Mouse (Mus musculus) thymus, adult 2 months (tissue): ENCODE results near the gene Gm20503. TPM values are rescaled to one million over a fixed set of nuclear protein-coding genes. Genes with fewer than 3 reads are reported as not detected.

Source experiments
- DNase-seq: peaks from one replicate; pipeline ENCODE4 v3.0.0; 2021
- H3K27ac ChIP-seq: fragments of 200-500 bp; 2 replicates; pipeline ENCODE4 v1.5.1; 2012; ENCODE audit warnings: low read length, control low read depth; ENCODE audit not compliant: control insufficient read depth, insufficient read depth
- H3K27me3 ChIP-seq: fragments of 200-500 bp; 2 replicates; pipeline ENCODE4 v1.6.1; 2012; ENCODE audit warnings: mild to moderate bottlenecking, low read length, moderate library complexity, mixed read lengths; ENCODE audit not compliant: control insufficient read depth, insufficient read depth
- H3K36me3 ChIP-seq: fragments of 200-500 bp; 2 replicates; pipeline ENCODE4 v1.6.1; 2012; ENCODE audit warnings: mild to moderate bottlenecking, low read length, moderate library complexity; ENCODE audit not compliant: control insufficient read depth, insufficient read depth
- H3K4me1 ChIP-seq: fragments of 200-500 bp; replicated peaks from 2 replicates; pipeline ENCODE4 v1.6.1; 2012; ENCODE audit warnings: low read length; ENCODE audit not compliant: control insufficient read depth, insufficient read depth
- H3K4me3 ChIP-seq: fragments of 200-500 bp; 2 replicates; pipeline ENCODE4 v1.5.1; 2012; ENCODE audit warnings: mild to moderate bottlenecking, low read length, control low read depth, moderate library complexity; ENCODE audit not compliant: control insufficient read depth, insufficient read depth
- CTCF ChIP-seq: fragments of 200-500 bp; IDR thresholded peaks from 2 replicates; pipeline ENCODE4 v1.5.1; 2012; ENCODE audit warnings: mild to moderate bottlenecking, control low read depth, low read length, moderate library complexity, borderline replicate concordance; ENCODE audit not compliant: control insufficient read depth, poor library complexity, insufficient read depth; ENCODE audit errors: extremely low read depth
- POLR2A ChIP-seq: fragments of 200-500 bp; IDR thresholded peaks from 2 replicates; pipeline ENCODE4 v1.6.1; 2012; ENCODE audit warnings: mild to moderate bottlenecking, low read length, control low read depth, moderate library complexity; ENCODE audit not compliant: control insufficient read depth, poor library complexity, insufficient read depth; ENCODE audit errors: extremely low read depth
- WGBS: fragments of 180-500 bp; shearing (Covaris S2); methylation state at CpG from one replicate; pipeline ENCODE4 v1.1.7; 2018; 5-methylcytosine and 5-hydroxymethylcytosine counted together
- polyA plus RNA-seq: library from polyadenylated mRNA; depleted of rRNA; stranded (reverse); fragments of >200 nt; gene quantifications from 2 replicates; pipeline ENCODE4 v1.2.3, GENCODE M21; 2012; rRNA removed

The Gm20503 gene
- polyA plus RNA-seq: not detected in 2 replicates

- TF ChIP-seq POLR2A (peak; percentile 73), CTCF (peak; percentile 59; the same call in 1 of the 2 replicates)
- H3K27me3 ChIP-seq: no peaks in the 10 kb centered on the region
- peaks cover 8% of the 10 kb centered on the region for H3K4me1 ChIP-seq
- H3K4me3 ChIP-seq: peak within 1 kb of the TSS; percentile 86
- under 1% methylated on average over 77 of the region's 89 CpGs for WGBS
- no peak within 1 kb of the TSS for H3K27ac ChIP-seq
- DNase-seq: peak; percentile 93
- H3K36me3 ChIP-seq: no peaks in the 10 kb centered on the region
Observed at GRCm38 (mm10) chr4:59002948-59003805, at the start of gene Gm20503. Gm20503 (plus strand) TSS chr4:59003210.

GRCm38 (mm10) chr4:58961719-58962118 is 41.3 kb upstream of the Gm20503 start:
- 83% methylated on average over 15 of the region's 15 CpGs for whole genome bisulfite sequencing
- Histone ChIP-seq H3K36me3 (no peaks in the 10 kb centered on the region), H3K4me1 (peaks cover 6% of the 10 kb centered on the region; the same call in 1 of the 2 replicates), H3K27me3 (no peaks in the 10 kb centered on the region), H3K27ac (no peak overlapping the region), H3K4me3 (no peak overlapping the region)
- no peak for TF ChIP-seq CTCF
- TF ChIP-seq POLR2A: no peak
- DNase-seq: no peak

- peaks cover 6% of the 10 kb centered on the region; the same call in 1 of the 2 replicates for H3K4me1 ChIP-seq
- no peaks in the 10 kb centered on the region for H3K27me3 ChIP-seq
- no peak overlapping the region for H3K27ac ChIP-seq
- WGBS: over 99% methylated on average over 4 of the region's 4 CpGs
- H3K36me3 ChIP-seq: no peaks in the 10 kb centered on the region
- H3K4me3 ChIP-seq: no peak overlapping the region
- TF ChIP-seq POLR2A: no peak
- no peak for TF ChIP-seq CTCF
- no peak for DNase-seq
Observed at GRCm38 (mm10) chr4:58963271-58963670, 39.7 kb upstream of the Gm20503 start.

- H3K27me3 ChIP-seq: no peaks in the 10 kb centered on the region
- WGBS: 93% methylated on average over 1 of the region's 1 CpGs
- no peaks in the 10 kb centered on the region for H3K36me3 ChIP-seq
- no peak for TF ChIP-seq CTCF
- no peak for TF ChIP-seq POLR2A
- no peak overlapping the region for H3K4me3 ChIP-seq
- no peak overlapping the region for H3K27ac ChIP-seq
- no peak for DNase-seq
- peaks cover 6% of the 10 kb centered on the region; the same call in 1 of the 2 replicates for H3K4me1 ChIP-seq
Observed at GRCm38 (mm10) chr4:58965136-58965535, 37.9 kb upstream of the Gm20503 start.

GRCm38 (mm10) chr4:58970678-58971077 is 32.3 kb upstream of the Gm20503 start:
- no peak for TF ChIP-seq CTCF
- TF ChIP-seq POLR2A: no peak
- Histone ChIP-seq H3K36me3 (no peaks in the 10 kb centered on the region), H3K4me3 (no peak overlapping the region), H3K27ac (no peak overlapping the region), H3K4me1 (peaks cover 5% of the 10 kb centered on the region; the same call in 1 of the 2 replicates), H3K27me3 (no peaks in the 10 kb centered on the region)
- DNase-seq: no peak
- 91% methylated on average over 4 of the region's 4 CpGs for WGBS

- Histone ChIP-seq H3K4me1 (no peaks in the 10 kb centered on the region), H3K4me3 (no peak overlapping the region), H3K36me3 (no peaks in the 10 kb centered on the region), H3K27me3 (no peaks in the 10 kb centered on the region), H3K27ac (no peak overlapping the region)
- no peak for DNase-seq
- TF ChIP-seq POLR2A (no peak), CTCF (no peak)
- WGBS: 96% methylated on average over 5 of the region's 5 CpGs
Observed at GRCm38 (mm10) chr4:58975711-58976110, 27.3 kb upstream of the Gm20503 start.

- no peaks in the 10 kb centered on the region for H3K36me3 ChIP-seq
- no peak overlapping the region for H3K27ac ChIP-seq
- H3K4me1 ChIP-seq: peaks cover 5% of the 10 kb centered on the region; the same call in 1 of the 2 replicates
- no peak overlapping the region for H3K4me3 ChIP-seq
- 96% methylated on average over 6 of the region's 6 CpGs for WGBS
- no peaks in the 10 kb centered on the region for H3K27me3 ChIP-seq
- no peak for DNase-seq
- TF ChIP-seq POLR2A (no peak), CTCF (no peak)
Observed at GRCm38 (mm10) chr4:58981421-58981820, 21.6 kb upstream of the Gm20503 start.
